Mouse (Mus musculus): ENCODE results near the gene Isg20. TPM values are rescaled to one million over a fixed set of nuclear protein-coding genes. Genes with fewer than 3 reads are reported as not detected.
A peak's percentile ranks its signal among the peaks of the same experiment; 100 is the strongest.

Gene Isg20
- polyA plus RNA-seq, 1 experiment from 2014 or later = 2.3 TPM

DNA sequence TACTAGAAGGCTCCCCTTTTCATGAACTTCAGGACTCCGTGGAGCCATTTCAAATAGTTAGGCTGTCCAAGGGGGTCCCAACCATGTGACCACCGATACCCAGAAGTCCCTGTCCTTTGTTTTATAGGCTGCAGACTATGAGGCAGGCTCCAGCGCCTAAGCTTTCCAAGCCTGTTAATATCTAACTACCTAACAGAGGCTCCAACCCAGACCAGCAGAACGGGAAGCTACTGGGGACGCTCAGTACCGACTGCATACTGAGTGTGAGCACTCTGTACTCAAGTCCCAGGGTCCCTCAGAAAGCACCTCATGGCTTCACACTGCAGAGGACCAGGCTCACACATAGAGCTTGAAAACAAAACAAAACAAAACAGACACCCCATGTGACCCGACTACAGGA, 9.3 kb downstream of the Isg20 start:
- H3K36me3 ChIP-seq (ENCODE audit: insufficient read depth, low read length) = no peaks in the 10 kb centered on the region
- no peak overlapping the region for H3K4me3 ChIP-seq (replicated peaks; ENCODE audit: low read depth, low read length)
- peak; percentile 20 for DNase-seq (ENCODE audit: low spot score)
- peak overlapping the region; percentile 64 for H3K27ac ChIP-seq
- H3K4me1 ChIP-seq (replicated peaks; ENCODE audit: insufficient read depth, low read length) = no peaks in the 10 kb centered on the region
- H3K27me3 ChIP-seq (ENCODE audit: insufficient read depth, low read length) = no peaks in the 10 kb centered on the region
- 50% methylated on average over 7 of the region's 7 CpGs for WGBS
- peak; percentile 62 for ATAC-seq (replicated peaks; ENCODE audit: low FRiP score, low read depth)
- no peak overlapping the region for H3K9ac ChIP-seq (ENCODE audit: low read depth, low read length)
- H3K9me3 ChIP-seq (replicated peaks; ENCODE audit: low read length) = no peaks in the 10 kb centered on the region
- no peak overlapping the region for H3K4me2 ChIP-seq (ENCODE audit: low read length)
- TF ChIP-seq CTCF (IDR thresholded peaks at IDR 0.05; ENCODE audit: low read depth) = no peak

DNA sequence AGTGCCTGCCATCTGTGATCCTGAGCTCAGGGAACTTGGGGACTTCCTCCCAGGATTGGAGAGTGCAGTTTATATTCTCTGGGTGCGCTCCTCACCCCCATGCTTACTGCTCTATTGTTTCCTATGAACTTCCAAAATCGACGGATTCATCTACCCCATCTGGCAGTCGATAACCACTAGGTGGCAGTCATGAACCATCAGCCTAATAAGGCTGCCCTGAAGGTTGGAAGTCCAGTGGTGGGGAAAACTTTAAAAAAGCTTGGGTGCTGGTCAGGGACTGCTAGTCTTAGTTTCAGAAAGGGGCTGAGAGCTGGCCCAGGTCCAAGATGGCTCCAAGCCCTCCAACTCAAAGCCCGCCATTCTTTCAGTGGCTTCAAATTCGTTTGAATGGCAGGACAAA, 11.1 kb downstream of the Isg20 start:
- peak; percentile 96 for TF ChIP-seq CTCF (IDR thresholded peaks at IDR 0.05; ENCODE audit: low read depth)
- no peaks in the 10 kb centered on the region for H3K4me1 ChIP-seq (replicated peaks; ENCODE audit: insufficient read depth, low read length)
- ATAC-seq (replicated peaks; ENCODE audit: low FRiP score, low read depth) (peak; percentile 33; the same call in 1 of the 2 replicates), DNase-seq (ENCODE audit: low spot score) (peak; percentile 88)
- WGBS = 13% methylated on average over 6 of the region's 6 CpGs
- H3K9ac ChIP-seq (ENCODE audit: low read depth, low read length) = no peak overlapping the region
- H3K27me3 ChIP-seq (ENCODE audit: insufficient read depth, low read length) = no peaks in the 10 kb centered on the region
- no peak overlapping the region for H3K4me3 ChIP-seq (replicated peaks; ENCODE audit: low read depth, low read length)
- no peaks in the 10 kb centered on the region for H3K36me3 ChIP-seq (ENCODE audit: insufficient read depth, low read length)
- H3K9me3 ChIP-seq (replicated peaks; ENCODE audit: low read length) = no peaks in the 10 kb centered on the region
- no peak overlapping the region for H3K4me2 ChIP-seq (ENCODE audit: low read length)
- no peak overlapping the region for H3K27ac ChIP-seq

DNA sequence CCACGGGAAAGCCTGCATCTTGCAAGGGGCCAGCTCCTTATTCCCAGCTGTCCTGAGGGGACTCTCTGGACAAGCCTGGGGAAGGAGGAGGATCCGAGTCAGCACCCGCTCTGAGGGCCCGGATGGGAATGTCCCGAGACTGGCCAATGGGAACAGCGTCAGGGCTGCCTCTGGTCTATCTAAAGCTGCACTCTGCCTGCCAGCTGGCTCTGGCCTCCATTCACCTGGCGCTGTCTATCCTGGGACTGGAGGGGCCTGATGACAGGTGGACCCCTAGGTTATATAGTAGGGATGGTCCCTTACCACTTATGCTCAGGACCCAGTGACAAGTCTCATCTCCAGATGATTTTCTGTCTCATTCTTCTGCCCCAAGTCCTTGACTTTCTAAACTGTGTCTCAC, 11.6 kb downstream of the Isg20 start:
- ATAC-seq (replicated peaks; ENCODE audit: low FRiP score, low read depth) (no peak), DNase-seq (ENCODE audit: low spot score) (no peak)
- Histone ChIP-seq H3K4me2 (ENCODE audit: low read length) (no peak overlapping the region), H3K36me3 (ENCODE audit: insufficient read depth, low read length) (no peaks in the 10 kb centered on the region), H3K4me3 (replicated peaks; ENCODE audit: low read depth, low read length) (no peak overlapping the region), H3K27me3 (ENCODE audit: insufficient read depth, low read length) (no peaks in the 10 kb centered on the region), H3K4me1 (replicated peaks; ENCODE audit: insufficient read depth, low read length) (no peaks in the 10 kb centered on the region), H3K27ac (no peak overlapping the region), H3K9me3 (replicated peaks; ENCODE audit: low read length) (no peaks in the 10 kb centered on the region), H3K9ac (ENCODE audit: low read depth, low read length) (no peak overlapping the region)
- no peak for TF ChIP-seq CTCF (IDR thresholded peaks at IDR 0.05; ENCODE audit: low read depth)
- WGBS = 54% methylated on average over 7 of the region's 7 CpGs

GRCm38 (mm10) chr7:78925680-78926079, 12.5 kb downstream of the Isg20 start:
- no peaks in the 10 kb centered on the region for H3K9me3 ChIP-seq (replicated peaks; ENCODE audit: low read length)
- H3K36me3 ChIP-seq (ENCODE audit: insufficient read depth, low read length) = no peaks in the 10 kb centered on the region
- DNase-seq (ENCODE audit: low spot score) = no peak
- TF ChIP-seq CTCF (IDR thresholded peaks at IDR 0.05; ENCODE audit: low read depth) = no peak
- H3K27ac ChIP-seq = no peak overlapping the region
- H3K4me2 ChIP-seq (ENCODE audit: low read length) = no peak overlapping the region
- no peak overlapping the region for H3K9ac ChIP-seq (ENCODE audit: low read depth, low read length)
- 85% methylated on average over 7 of the region's 7 CpGs for WGBS
- ATAC-seq (replicated peaks; ENCODE audit: low FRiP score, low read depth) = no peak
- H3K4me1 ChIP-seq (replicated peaks; ENCODE audit: insufficient read depth, low read length) = no peaks in the 10 kb centered on the region
- H3K27me3 ChIP-seq (ENCODE audit: insufficient read depth, low read length) = no peaks in the 10 kb centered on the region
- no peak overlapping the region for H3K4me3 ChIP-seq (replicated peaks; ENCODE audit: low read depth, low read length)

DNA sequence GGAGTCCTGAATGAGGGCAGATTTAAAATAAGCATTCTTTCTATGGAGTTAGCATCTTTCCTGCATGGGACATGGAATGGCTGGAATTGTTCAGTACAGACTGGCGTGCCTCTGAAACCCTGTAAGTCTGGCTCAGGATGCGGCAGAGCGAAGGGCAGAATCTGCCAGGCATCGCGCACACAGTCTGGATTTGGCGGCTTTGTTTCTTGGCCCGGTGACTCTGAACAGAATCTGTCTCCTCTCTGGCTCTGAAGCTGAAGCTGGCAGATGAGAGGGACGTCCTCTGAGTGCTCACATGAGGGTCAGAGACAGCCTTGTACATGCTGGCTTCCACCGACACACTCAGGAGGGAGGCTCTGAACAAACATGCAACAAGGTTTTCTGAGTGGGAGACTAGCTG, 12.9 kb downstream of the Isg20 start:
- Histone ChIP-seq H3K27ac (no peak overlapping the region), H3K9me3 (replicated peaks; ENCODE audit: low read length) (no peaks in the 10 kb centered on the region), H3K27me3 (ENCODE audit: insufficient read depth, low read length) (no peaks in the 10 kb centered on the region), H3K4me3 (replicated peaks; ENCODE audit: low read depth, low read length) (no peak overlapping the region), H3K4me1 (replicated peaks; ENCODE audit: insufficient read depth, low read length) (no peaks in the 10 kb centered on the region), H3K9ac (ENCODE audit: low read depth, low read length) (no peak overlapping the region), H3K36me3 (ENCODE audit: insufficient read depth, low read length) (no peaks in the 10 kb centered on the region), H3K4me2 (ENCODE audit: low read length) (no peak overlapping the region)
- no peak for DNase-seq (ENCODE audit: low spot score)
- no peak for ATAC-seq (replicated peaks; ENCODE audit: low FRiP score, low read depth)
- no peak for TF ChIP-seq CTCF (IDR thresholded peaks at IDR 0.05; ENCODE audit: low read depth)
- WGBS = 78% methylated on average over 9 of the region's 9 CpGs

DNA sequence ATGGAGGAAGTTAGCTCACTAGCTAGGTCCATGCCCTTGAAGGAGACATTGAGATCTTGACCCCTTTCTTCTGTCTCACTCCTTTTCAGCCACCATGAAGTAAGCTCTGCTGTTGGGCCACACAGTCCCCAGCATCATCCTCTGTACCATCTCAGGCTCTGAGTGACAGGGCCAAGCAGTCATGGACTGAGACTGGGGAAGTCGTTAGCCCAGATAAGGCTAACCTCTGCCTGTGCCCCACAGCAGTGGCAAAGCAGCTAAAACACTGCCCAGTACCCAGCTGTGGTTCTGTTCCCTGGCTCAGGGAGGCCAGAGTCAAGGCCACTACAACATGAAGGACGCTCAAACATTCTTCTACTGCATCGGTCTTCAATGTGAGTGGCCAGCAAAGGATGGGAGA, 14.0 kb downstream of the Isg20 start:
- no peak overlapping the region for H3K4me3 ChIP-seq (replicated peaks; ENCODE audit: low read depth, low read length)
- no peak for DNase-seq (ENCODE audit: low spot score)
- H3K27ac ChIP-seq = no peak overlapping the region
- no peak for ATAC-seq (replicated peaks; ENCODE audit: low FRiP score, low read depth)
- H3K4me2 ChIP-seq (ENCODE audit: low read length) = no peak overlapping the region
- 80% methylated on average over 3 of the region's 3 CpGs for WGBS
- H3K9me3 ChIP-seq (replicated peaks; ENCODE audit: low read length) = no peaks in the 10 kb centered on the region
- H3K9ac ChIP-seq (ENCODE audit: low read depth, low read length) = no peak overlapping the region
- H3K4me1 ChIP-seq (replicated peaks; ENCODE audit: insufficient read depth, low read length) = no peaks in the 10 kb centered on the region
- no peak for TF ChIP-seq CTCF (IDR thresholded peaks at IDR 0.05; ENCODE audit: low read depth)
- H3K36me3 ChIP-seq (ENCODE audit: insufficient read depth, low read length) = no peaks in the 10 kb centered on the region
- H3K27me3 ChIP-seq (ENCODE audit: insufficient read depth, low read length) = no peaks in the 10 kb centered on the region

- Histone ChIP-seq H3K4me2 (ENCODE audit: low read length) (no peak overlapping the region), H3K9me3 (replicated peaks; ENCODE audit: low read length) (no peaks in the 10 kb centered on the region), H3K36me3 (ENCODE audit: insufficient read depth, low read length) (no peaks in the 10 kb centered on the region), H3K27ac (no peak overlapping the region), H3K27me3 (ENCODE audit: insufficient read depth, low read length) (no peaks in the 10 kb centered on the region), H3K4me3 (replicated peaks; ENCODE audit: low read depth, low read length) (no peak overlapping the region), H3K9ac (ENCODE audit: low read depth, low read length) (no peak overlapping the region), H3K4me1 (replicated peaks; ENCODE audit: insufficient read depth, low read length) (no peaks in the 10 kb centered on the region)
- no peak for TF ChIP-seq CTCF (IDR thresholded peaks at IDR 0.05; ENCODE audit: low read depth)
- no peak for DNase-seq (ENCODE audit: low spot score)
- ATAC-seq (replicated peaks; ENCODE audit: low FRiP score, low read depth) = no peak
- 71% methylated on average over 19 of the region's 19 CpGs for WGBS
Observed at GRCm38 (mm10) chr7:78938957-78939602, 25.9 kb downstream of the Isg20 start.

Data from kidney, postnatal 0 days (tissue).